In the genomic region with DNA sequence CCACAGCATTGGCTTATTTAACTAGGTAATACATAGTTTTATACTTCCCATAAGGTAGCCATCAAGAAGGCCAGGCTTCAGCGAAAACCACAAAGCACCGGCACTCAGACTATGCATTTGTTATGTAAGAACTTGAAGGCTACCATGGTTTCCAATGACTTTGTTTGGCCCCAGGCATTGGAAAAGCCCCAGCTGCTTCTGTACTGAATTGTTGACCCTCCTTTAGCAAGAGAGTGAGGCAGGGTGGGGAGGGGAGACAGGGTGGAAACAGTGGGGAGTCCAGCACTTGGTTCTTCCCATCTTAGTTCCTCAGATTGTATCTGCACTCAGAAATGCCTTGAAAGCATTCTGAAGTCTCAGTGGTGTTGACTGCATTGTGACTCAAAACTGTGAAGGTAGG, we compare ENCODE assay signal across 15 mouse cellular contexts.
DNase-seq lines count a peak whose midpoint lies in the region; ATAC-seq and TF ChIP-seq lines count a peak whose summit lies in the region.
"Had no signal": no experiment of that assay in that cellular context is flagged by ENCODE, and none has a peak within 500 bp of the region (broad histone marks: within the 10 kb centered on the region; RNA-seq: fewer than 3 reads in every experiment).

No protein-coding gene starts in this region.

- no peaks in the 10 kb centered on the region for H3K4me1 ChIP-seq in embryonic facial prominence, embryonic 11.5 days (ENCODE audit: control insufficient read depth, insufficient read depth, low read length)
- H3K4me1 ChIP-seq in embryonic facial prominence, embryonic 10.5 days = peaks cover 26% of the 10 kb centered on the region
- H3K4me1 ChIP-seq in ES-Bruce4 (ENCODE audit: control insufficient read depth, insufficient read depth, low read length) = peaks cover 19% of the 10 kb centered on the region
- peaks cover 31% of the 10 kb centered on the region for H3K4me1 ChIP-seq in embryonic facial prominence, embryonic 14.5 days (ENCODE audit: control insufficient read depth, insufficient read depth, low read length)
- H3K4me1 ChIP-seq in limb, embryonic 10.5 days = peaks cover 61% of the 10 kb centered on the region
- peaks cover 10% of the 10 kb centered on the region for H3K4me1 ChIP-seq in midbrain, embryonic 14.5 days (ENCODE audit: control insufficient read depth, insufficient read depth, low read length)

- H3K27ac ChIP-seq in embryonic facial prominence, embryonic 11.5 days (replicated peaks; ENCODE audit: low read depth, low read length) = no peak overlapping the region
- H3K27ac ChIP-seq in embryonic facial prominence, embryonic 10.5 days (replicated peaks) = no peak overlapping the region
- H3K27ac ChIP-seq in ES-Bruce4 (ENCODE audit: insufficient read depth, low read length) = 0 out of 2 replicates have a peak overlapping the region, but pooled peaks have one; percentile 18
- no peak overlapping the region; the same call in 1 of the 2 replicates for H3K27ac ChIP-seq in embryonic facial prominence, embryonic 14.5 days (replicated peaks; ENCODE audit: low read depth, low read length)
- H3K27ac ChIP-seq in limb, embryonic 10.5 days = peak overlapping the region; percentile 75
- no peak overlapping the region for H3K27ac ChIP-seq in midbrain, embryonic 14.5 days (replicated peaks; ENCODE audit: low read depth, low read length)

- H3K9me3 ChIP-seq in embryonic facial prominence, embryonic 11.5 days (replicated peaks; ENCODE audit: control insufficient read depth, low read length) = no peaks in the 10 kb centered on the region
- H3K9me3 ChIP-seq in embryonic facial prominence, embryonic 10.5 days = no peaks in the 10 kb centered on the region
- no peaks in the 10 kb centered on the region for H3K9me3 ChIP-seq in ES-Bruce4 (replicated peaks; ENCODE audit: control insufficient read depth, insufficient read depth, low read length, poor library complexity, severe bottlenecking)
- H3K9me3 ChIP-seq in embryonic facial prominence, embryonic 14.5 days (ENCODE audit: control insufficient read depth, low read length) = no peaks in the 10 kb centered on the region
- no peaks in the 10 kb centered on the region for H3K9me3 ChIP-seq in limb, embryonic 10.5 days (replicated peaks)
- no peaks in the 10 kb centered on the region for H3K9me3 ChIP-seq in midbrain, embryonic 14.5 days (ENCODE audit: control insufficient read depth, low read length)
- H3K9me3 ChIP-seq: G1E had no signal

- H3K27me3 ChIP-seq in embryonic facial prominence, embryonic 11.5 days (ENCODE audit: control insufficient read depth, insufficient read depth, low read length) = no peaks in the 10 kb centered on the region
- peaks cover 17% of the 10 kb centered on the region for H3K27me3 ChIP-seq in embryonic facial prominence, embryonic 10.5 days (replicated peaks; ENCODE audit: low read depth, poor library complexity, severe bottlenecking)
- H3K27me3 ChIP-seq in ES-Bruce4 (ENCODE audit: control insufficient read depth, insufficient read depth, low read length, poor library complexity, severe bottlenecking) = no peaks in the 10 kb centered on the region; the same call in 1 of the 2 replicates
- H3K27me3 ChIP-seq in embryonic facial prominence, embryonic 14.5 days (replicated peaks; ENCODE audit: control insufficient read depth, insufficient read depth, low read length) = no peaks in the 10 kb centered on the region
- H3K27me3 ChIP-seq in limb, embryonic 10.5 days (ENCODE audit: low read depth, poor library complexity, severe bottlenecking) = peaks cover 22% of the 10 kb centered on the region; the same call in 1 of the 2 replicates
- no peaks in the 10 kb centered on the region for H3K27me3 ChIP-seq in midbrain, embryonic 14.5 days (ENCODE audit: control insufficient read depth, insufficient read depth, low read length)

- H3K36me3 ChIP-seq in embryonic facial prominence, embryonic 11.5 days (replicated peaks; ENCODE audit: control insufficient read depth, insufficient read depth, low read depth, low read length) = no peaks in the 10 kb centered on the region
- no peaks in the 10 kb centered on the region for H3K36me3 ChIP-seq in embryonic facial prominence, embryonic 10.5 days (replicated peaks)
- H3K36me3 ChIP-seq in ES-Bruce4 (ENCODE audit: control insufficient read depth, insufficient read depth, low read length, poor library complexity, severe bottlenecking) = no peaks in the 10 kb centered on the region
- no peaks in the 10 kb centered on the region for H3K36me3 ChIP-seq in embryonic facial prominence, embryonic 14.5 days (ENCODE audit: control insufficient read depth, insufficient read depth, low read length)
- H3K36me3 ChIP-seq in limb, embryonic 10.5 days = no peaks in the 10 kb centered on the region
- H3K36me3 ChIP-seq in midbrain, embryonic 14.5 days (ENCODE audit: control insufficient read depth, insufficient read depth, low read length) = no peaks in the 10 kb centered on the region
- H3K36me3 ChIP-seq: G1E had no signal

- WGBS in embryonic facial prominence, embryonic 11.5 days = 58% methylated on average over 2 of the region's 2 CpGs
- WGBS in embryonic facial prominence, embryonic 10.5 days = 75% methylated on average over 2 of the region's 2 CpGs
- 45% methylated on average over 2 of the region's 2 CpGs for WGBS in embryonic facial prominence, embryonic 14.5 days
- 83% methylated on average over 2 of the region's 2 CpGs for WGBS in limb, embryonic 10.5 days
- 82% methylated on average over 2 of the region's 2 CpGs for WGBS in midbrain, embryonic 14.5 days

- ATAC-seq in embryonic facial prominence, embryonic 11.5 days (replicated peaks; ENCODE audit: insufficient number of reproducible peaks, low FRiP score, low TSS enrichment, low read depth) = no peak
- peak; percentile 49 for ATAC-seq in embryonic facial prominence, embryonic 14.5 days (ENCODE audit: low read depth)
- ATAC-seq in midbrain, embryonic 14.5 days (ENCODE audit: low FRiP score, low TSS enrichment) = no peak

- TF ChIP-seq CTCF in ES-Bruce4 (IDR thresholded peaks at IDR 0.05; ENCODE audit: low read depth, low read length) = no peak

- TF ChIP-seq POLR2A in ES-Bruce4 (IDR thresholded peaks at IDR 0.05; ENCODE audit: insufficient read depth, low read length) = no peak

- H3K4me2 ChIP-seq in embryonic facial prominence, embryonic 11.5 days (ENCODE audit: low read depth, low read length) = no peak overlapping the region
- H3K4me2 ChIP-seq in embryonic facial prominence, embryonic 14.5 days (ENCODE audit: low read depth, low read length) = no peak overlapping the region
- no peak overlapping the region for H3K4me2 ChIP-seq in midbrain, embryonic 14.5 days (ENCODE audit: low read length)
- H3K4me2 ChIP-seq: heart, embryonic 11.5 days had no signal

- TF ChIP-seq EP300 in ES-Bruce4 (IDR thresholded peaks at IDR 0.05; ENCODE audit: insufficient read depth, low read depth, low read length) = peak; percentile 84

- no peak overlapping the region for H3K4me3 ChIP-seq in embryonic facial prominence, embryonic 11.5 days (ENCODE audit: low read depth, low read length)
- H3K4me3 ChIP-seq in embryonic facial prominence, embryonic 10.5 days = no peak overlapping the region
- no peak overlapping the region for H3K4me3 ChIP-seq in ES-Bruce4 (ENCODE audit: low read depth, low read length)
- H3K4me3 ChIP-seq in embryonic facial prominence, embryonic 14.5 days (ENCODE audit: low read depth, low read length) = no peak overlapping the region
- no peak overlapping the region for H3K4me3 ChIP-seq in limb, embryonic 10.5 days
- H3K4me3 ChIP-seq in midbrain, embryonic 14.5 days (replicated peaks; ENCODE audit: low read depth, low read length) = no peak overlapping the region
- H3K4me3 ChIP-seq: erythroblast, embryonic 14.5 days had no signal

- peak; percentile 19 for DNase-seq in embryonic facial prominence, embryonic 11.5 days (ENCODE audit: low spot score)
- DNase-seq in embryonic facial prominence, embryonic 10.5 days (ENCODE audit: low spot score) = no peak
- DNase-seq in embryonic facial prominence, embryonic 14.5 days (ENCODE audit: low spot score) = peak; percentile 68
- no peak for DNase-seq in limb, embryonic 10.5 days (ENCODE audit: low spot score)
- DNase-seq in spleen, adult 18-20 months = no peak
- DNase-seq in midbrain, embryonic 14.5 days = no peak
- no peak for DNase-seq in adrenal gland, postnatal 4 days (ENCODE audit: low spot score in 2 of 2)
- DNase-seq: cerebellum, adult 2 months; gastrocnemius, postnatal 14 days; heart, postnatal 36 days; right cerebral cortex, adult 18-20 months had no signal

- no peak overlapping the region for H3K9ac ChIP-seq in embryonic facial prominence, embryonic 11.5 days (replicated peaks; ENCODE audit: low read length)
- no peak overlapping the region for H3K9ac ChIP-seq in ES-Bruce4 (ENCODE audit: low read depth, poor library complexity, severe bottlenecking)
- no peak overlapping the region for H3K9ac ChIP-seq in embryonic facial prominence, embryonic 14.5 days (ENCODE audit: low read depth, low read length)
- H3K9ac ChIP-seq in midbrain, embryonic 14.5 days (replicated peaks; ENCODE audit: low read length) = no peak overlapping the region

Comparison
In these comparisons a context has a peak if more than half of its experiments do, and no peak if none do; other contexts are left out.
1. DNase-seq: peak in embryonic facial prominence, embryonic 11.5 days (single experiment) and embryonic facial prominence, embryonic 14.5 days (single experiment); none in embryonic facial prominence, embryonic 10.5 days (single experiment), limb, embryonic 10.5 days (single experiment), spleen, adult 18-20 months (0 of 2), midbrain, embryonic 14.5 days (single experiment) and adrenal gland, postnatal 4 days (0 of 2).
2. H3K27ac ChIP-seq: peak in ES-Bruce4 (single experiment) and limb, embryonic 10.5 days (single experiment); none in embryonic facial prominence, embryonic 11.5 days (single experiment), embryonic facial prominence, embryonic 10.5 days (single experiment), embryonic facial prominence, embryonic 14.5 days (single experiment) and midbrain, embryonic 14.5 days (single experiment).